7 mouse cellular contexts compared by ENCODE assay signal in genomic region chr10:40524991-40525390, GRCm38 (mm10). TPM values are rescaled to one million over a fixed set of nuclear protein-coding genes. Genes with fewer than 3 reads are reported as not detected.
DNase-seq lines count a peak whose midpoint lies in the region; ATAC-seq and TF ChIP-seq lines count a peak whose summit lies in the region.

No protein-coding gene starts in this region.

- no peaks in the 10 kb centered on the region for H3K36me3 ChIP-seq in E14TG2a.4 (ENCODE audit: insufficient read depth, low read length)
- H3K36me3 ChIP-seq in embryonic facial prominence, embryonic 10.5 days (replicated peaks): no peaks in the 10 kb centered on the region
- H3K36me3 ChIP-seq in limb, embryonic 14.5 days (ENCODE audit: control insufficient read depth, insufficient read depth, low read length): no peaks in the 10 kb centered on the region

- peak; percentile 97 for TF ChIP-seq CTCF in E14TG2a.4 (conservative IDR thresholded peaks at IDR 0.05; ENCODE audit: low read length)

- H3K4me3 ChIP-seq in E14TG2a.4 (replicated peaks; ENCODE audit: low read length): no peak overlapping the region
- H3K4me3 ChIP-seq in embryonic facial prominence, embryonic 10.5 days: no peak overlapping the region
- no peak overlapping the region for H3K4me3 ChIP-seq in limb, embryonic 14.5 days (replicated peaks; ENCODE audit: low read length)

- no peak overlapping the region for H3K27ac ChIP-seq in embryonic facial prominence, embryonic 10.5 days (replicated peaks)
- H3K27ac ChIP-seq in limb, embryonic 14.5 days (replicated peaks; ENCODE audit: low read depth, low read length): no peak overlapping the region

- no peak for TF ChIP-seq POLR2A in limb, embryonic 14.5 days (IDR thresholded peaks at IDR 0.05; ENCODE audit: borderline replicate concordance, extremely low read depth, insufficient read depth, insufficient read length)

- H3K4me2 ChIP-seq in limb, embryonic 14.5 days (replicated peaks; ENCODE audit: low read depth, low read length, severe bottlenecking): no peak overlapping the region

- no peak overlapping the region for H3K9ac ChIP-seq in limb, embryonic 14.5 days (ENCODE audit: low read depth, low read length, severe bottlenecking)

- H3K27me3 ChIP-seq in E14TG2a.4 (ENCODE audit: insufficient read depth, low read length): 0 out of 2 replicates have a peak, but pooled peaks cover 3% of the 10 kb centered on the region
- H3K27me3 ChIP-seq in embryonic facial prominence, embryonic 10.5 days (replicated peaks; ENCODE audit: low read depth, poor library complexity, severe bottlenecking): no peaks in the 10 kb centered on the region; the same call in 1 of the 2 replicates
- no peaks in the 10 kb centered on the region for H3K27me3 ChIP-seq in limb, embryonic 14.5 days (ENCODE audit: control insufficient read depth, insufficient read depth, low read length)

- 32% methylated on average over 10 of the region's 10 CpGs for WGBS in embryonic facial prominence, embryonic 10.5 days
- 32% methylated on average over 10 of the region's 10 CpGs for WGBS in limb, embryonic 14.5 days

- no peak for ATAC-seq in limb, embryonic 14.5 days (ENCODE audit: low FRiP score, low read depth)

- no peaks in the 10 kb centered on the region for H3K9me3 ChIP-seq in E14TG2a.4 (ENCODE audit: low read length)
- no peaks in the 10 kb centered on the region for H3K9me3 ChIP-seq in embryonic facial prominence, embryonic 10.5 days
- no peaks in the 10 kb centered on the region for H3K9me3 ChIP-seq in limb, embryonic 14.5 days (ENCODE audit: control insufficient read depth, low read length)

- H3K4me1 ChIP-seq in E14TG2a.4 (replicated peaks; ENCODE audit: low read depth, low read length): 0 out of 2 replicates have a peak, but pooled peaks cover 6% of the 10 kb centered on the region
- H3K4me1 ChIP-seq in embryonic facial prominence, embryonic 10.5 days: peaks cover 58% of the 10 kb centered on the region
- H3K4me1 ChIP-seq in limb, embryonic 14.5 days (ENCODE audit: control insufficient read depth, insufficient read depth, low read length): peaks cover 7% of the 10 kb centered on the region; the same call in 1 of the 2 replicates

- DNase-seq in left cerebral cortex, adult 18-20 months (ENCODE audit: low spot score in 2 of 2): peak; percentile 28 to 73
- DNase-seq in left cerebral cortex, adult 11 months (ENCODE audit: low spot score): no peak
- DNase-seq in R1 (ENCODE audit: low read depth, low spot score): peak; percentile 65
- DNase-seq in embryonic facial prominence, embryonic 10.5 days (ENCODE audit: low spot score): peak; percentile 44
- DNase-seq in limb, embryonic 14.5 days (ENCODE audit: low spot score): peak; percentile 77
- DNase-seq in spleen, adult 12 weeks (ENCODE audit: low spot score): peak; percentile 42

RNA-seq across cellular contexts. Expression of gene Slc22a16, which starts 45.1 kb away (rescaled TPM):
- not detected for total RNA-seq in left cerebral cortex, adult 18-20 months (2021)
- not detected in 2 replicates for polyA plus RNA-seq in embryonic facial prominence, embryonic 10.5 days (2016; fragmentation: Nextera tagmentation; extraction: Ambion mirVana)
- 0.04 TPM in 1 of 2 replicates, not detected in the other for polyA plus RNA-seq in limb, embryonic 14.5 days (2012; rRNA removed)
- not detected in 2 replicates for polyA plus RNA-seq in limb, embryonic 14.5 days (2014; fragmentation: Nextera tagmentation; extraction: Ambion mirVana)
